12 mouse cellular contexts compared by ENCODE assay signal in genomic region chr10:67047712-67048645, GRCm38 (mm10). TPM values are rescaled to one million over a fixed set of nuclear protein-coding genes. Genes with fewer than 3 reads are reported as not detected.
DNase-seq lines count a peak whose midpoint lies in the region; ATAC-seq lines count a peak whose summit lies in the region.
"Had no signal": no experiment of that assay in that cellular context is flagged by ENCODE, and none has a peak within 500 bp of the region (broad histone marks: within the 10 kb centered on the region; RNA-seq: fewer than 3 reads in every experiment).

No protein-coding gene starts in this region.

- H3K9me3 ChIP-seq in forebrain, embryonic 13.5 days (replicated peaks), result no peaks in the 10 kb centered on the region
- H3K9me3 ChIP-seq in forebrain, embryonic 11.5 days (ENCODE audit: control insufficient read depth, low read length), result no peaks in the 10 kb centered on the region
- H3K9me3 ChIP-seq in liver, embryonic 16.5 days (replicated peaks; ENCODE audit: control insufficient read depth, low read length), result no peaks in the 10 kb centered on the region
- H3K9me3 ChIP-seq in embryonic facial prominence, embryonic 15.5 days (replicated peaks), result no peaks in the 10 kb centered on the region
- H3K9me3 ChIP-seq: neural tube, embryonic 12.5 days had no signal

- H3K27me3 ChIP-seq in forebrain, embryonic 13.5 days, result no peaks in the 10 kb centered on the region
- no peaks in the 10 kb centered on the region for H3K27me3 ChIP-seq in forebrain, embryonic 11.5 days (ENCODE audit: control insufficient read depth, insufficient read depth, low read length)
- no peaks in the 10 kb centered on the region for H3K27me3 ChIP-seq in liver, embryonic 16.5 days (ENCODE audit: control insufficient read depth, insufficient read depth, low read depth, low read length)
- no peaks in the 10 kb centered on the region for H3K27me3 ChIP-seq in embryonic facial prominence, embryonic 15.5 days
- H3K27me3 ChIP-seq: neural tube, embryonic 12.5 days had no signal

- H3K36me3 ChIP-seq in forebrain, embryonic 13.5 days (ENCODE audit: poor library complexity, severe bottlenecking), result no peaks in the 10 kb centered on the region
- H3K36me3 ChIP-seq in forebrain, embryonic 11.5 days (ENCODE audit: control insufficient read depth, insufficient read depth, low read length), result no peaks in the 10 kb centered on the region
- H3K36me3 ChIP-seq in liver, embryonic 16.5 days (ENCODE audit: control insufficient read depth, insufficient read depth), result no peaks in the 10 kb centered on the region
- no peaks in the 10 kb centered on the region for H3K36me3 ChIP-seq in embryonic facial prominence, embryonic 15.5 days
- H3K36me3 ChIP-seq: neural tube, embryonic 12.5 days had no signal

- no peak overlapping the region for H3K4me3 ChIP-seq in forebrain, embryonic 13.5 days
- H3K4me3 ChIP-seq in forebrain, embryonic 11.5 days (ENCODE audit: low read depth, low read length), result no peak overlapping the region
- H3K4me3 ChIP-seq in liver, embryonic 16.5 days (ENCODE audit: low read depth, low read length), result no peak overlapping the region
- no peak overlapping the region for H3K4me3 ChIP-seq in embryonic facial prominence, embryonic 15.5 days (replicated peaks)
- H3K4me3 ChIP-seq: neural tube, embryonic 12.5 days had no signal

- H3K4me2 ChIP-seq in forebrain, embryonic 13.5 days, result no peak overlapping the region
- H3K4me2 ChIP-seq in forebrain, embryonic 11.5 days (ENCODE audit: low read depth, low read length, severe bottlenecking), result no peak overlapping the region
- no peak overlapping the region for H3K4me2 ChIP-seq in liver, embryonic 16.5 days (ENCODE audit: low read depth, low read length)
- H3K4me2 ChIP-seq in embryonic facial prominence, embryonic 15.5 days (replicated peaks), result 0 out of 2 replicates have a peak overlapping the region, but pooled peaks have one; percentile 4
- H3K4me2 ChIP-seq: neural tube, embryonic 12.5 days had no signal

- DNase-seq in forebrain, embryonic 11.5 days (ENCODE audit: low spot score), result no peak
- no peak for DNase-seq in liver
- no peak for DNase-seq in frontal cortex, adult 2 months (ENCODE audit: extremely low spot score in 1 of 2, low spot score in 1 of 2)
- no peak for DNase-seq in urinary bladder, postnatal 4 days (ENCODE audit: low spot score in 2 of 2)
- DNase-seq: cerebellum, adult 18-20 months; heart, postnatal 14 days; lung, postnatal 10 days had no signal

- H3K4me1 ChIP-seq in forebrain, embryonic 13.5 days, result peaks cover 39% of the 10 kb centered on the region
- peaks cover 11% of the 10 kb centered on the region; the same call in 1 of the 2 replicates for H3K4me1 ChIP-seq in forebrain, embryonic 11.5 days (replicated peaks; ENCODE audit: control insufficient read depth, insufficient read depth, low read length)
- peaks cover 20% of the 10 kb centered on the region for H3K4me1 ChIP-seq in liver, embryonic 16.5 days (ENCODE audit: control insufficient read depth, low read depth, low read length)
- H3K4me1 ChIP-seq in embryonic facial prominence, embryonic 15.5 days, result peaks cover 40% of the 10 kb centered on the region

- no peak overlapping the region for H3K9ac ChIP-seq in forebrain, embryonic 13.5 days
- H3K9ac ChIP-seq in forebrain, embryonic 11.5 days (ENCODE audit: low read length), result no peak overlapping the region
- no peak overlapping the region for H3K9ac ChIP-seq in liver, embryonic 16.5 days (ENCODE audit: low read depth, low read length)
- no peak overlapping the region for H3K9ac ChIP-seq in embryonic facial prominence, embryonic 15.5 days
- H3K9ac ChIP-seq: neural tube, embryonic 12.5 days had no signal

- ATAC-seq in forebrain, embryonic 13.5 days, result peak; percentile 60; the same call in 1 of the 2 replicates
- ATAC-seq in forebrain, embryonic 11.5 days (replicated peaks; ENCODE audit: low FRiP score), result no peak
- ATAC-seq in liver, embryonic 16.5 days (ENCODE audit: low read depth), result no peak
- no peak; the same call in 1 of the 2 replicates for ATAC-seq in embryonic facial prominence, embryonic 15.5 days (ENCODE audit: insufficient number of reproducible peaks, low FRiP score, low TSS enrichment, low read depth)
- ATAC-seq in megakaryocyte, adult 5-6 weeks (ENCODE audit: poor library complexity, severe bottlenecking), result peak; percentile 5; the same call in 1 of the 2 replicates

- H3K27ac ChIP-seq in forebrain, embryonic 13.5 days, result peak overlapping the region; percentile 60
- no peak overlapping the region for H3K27ac ChIP-seq in forebrain, embryonic 11.5 days (ENCODE audit: low read depth, low read length)
- peak overlapping the region; percentile 18; the same call in 1 of the 2 replicates for H3K27ac ChIP-seq in liver, embryonic 16.5 days (ENCODE audit: low read length)
- peak overlapping the region; percentile 73 for H3K27ac ChIP-seq in embryonic facial prominence, embryonic 15.5 days (replicated peaks)
- H3K27ac ChIP-seq: neural tube, embryonic 12.5 days had no signal

- WGBS in forebrain, embryonic 13.5 days, result 81% methylated on average over 18 of the region's 18 CpGs
- 88% methylated on average over 18 of the region's 18 CpGs for WGBS in forebrain, embryonic 11.5 days
- 68% methylated on average over 18 of the region's 18 CpGs for WGBS in liver, embryonic 16.5 days (ENCODE audit: insufficient replicate concordance)
- WGBS in embryonic facial prominence, embryonic 15.5 days, result 51% methylated on average over 18 of the region's 18 CpGs

RNA-seq across cellular contexts. Expression of gene Jmjd1c, which starts 47.9 kb away (rescaled TPM):
- 42.5 and 49.6 TPM in 2 replicates for polyA plus RNA-seq in forebrain, embryonic 13.5 days (2015; fragmentation: Nextera tagmentation; extraction: Ambion mirVana)
- polyA plus RNA-seq in forebrain, embryonic 11.5 days (2014; fragmentation: Nextera tagmentation; extraction: Ambion mirVana), result 53.1 and 55.7 TPM in 2 replicates
- 9.8 and 10.9 TPM in 2 replicates for polyA plus RNA-seq in liver, embryonic 16.5 days (2015; fragmentation: Nextera tagmentation; extraction: Ambion mirVana)
- polyA plus RNA-seq in embryonic facial prominence, embryonic 15.5 days (2015; fragmentation: Nextera tagmentation; extraction: Ambion mirVana), result 56.1 and 56.6 TPM in 2 replicates
- 96.1 and 96.7 TPM in 2 replicates for total RNA-seq in megakaryocyte, adult 5-6 weeks (2015)
- 69.0 and 91.8 TPM in 2 replicates for total RNA-seq in megakaryocyte, adult 5-6 weeks (2017)
- polyA plus RNA-seq in frontal cortex, adult 2 months (2012; rRNA removed), result 34.2 and 37.8 TPM in 2 replicates

RNA-seq across cellular contexts. Expression of gene Reep3, which starts 48.8 kb away (rescaled TPM):
- 42.2 and 43.0 TPM in 2 replicates for polyA plus RNA-seq in forebrain, embryonic 13.5 days (2015; fragmentation: Nextera tagmentation; extraction: Ambion mirVana)
- polyA plus RNA-seq in forebrain, embryonic 11.5 days (2014; fragmentation: Nextera tagmentation; extraction: Ambion mirVana), result 44.6 and 48.4 TPM in 2 replicates
- polyA plus RNA-seq in liver, embryonic 16.5 days (2015; fragmentation: Nextera tagmentation; extraction: Ambion mirVana), result 9.0 and 10.0 TPM in 2 replicates
- polyA plus RNA-seq in embryonic facial prominence, embryonic 15.5 days (2015; fragmentation: Nextera tagmentation; extraction: Ambion mirVana), result 47.7 and 55.5 TPM in 2 replicates
- 84.2 and 101 TPM in 2 replicates for total RNA-seq in megakaryocyte, adult 5-6 weeks (2015)
- total RNA-seq in megakaryocyte, adult 5-6 weeks (2017), result 46.7 and 59.2 TPM in 2 replicates
- polyA plus RNA-seq in frontal cortex, adult 2 months (2012; rRNA removed), result 22.0 and 22.6 TPM in 2 replicates

Comparison
In these comparisons a context has a peak if more than half of its experiments do, and no peak if none do; other contexts are left out.
1. ATAC-seq: peak in forebrain, embryonic 13.5 days (single experiment) and megakaryocyte, adult 5-6 weeks (single experiment); none in forebrain, embryonic 11.5 days (single experiment), liver, embryonic 16.5 days (single experiment) and embryonic facial prominence, embryonic 15.5 days (single experiment).